Mouse (Mus musculus): ENCODE data around the gene Rpgrip1. TPM values are rescaled to one million over a fixed set of nuclear protein-coding genes. Genes with fewer than 3 reads are reported as not detected.

The Rpgrip1 gene
- polyA plus RNA-seq, 1 experiment, result 0.86 TPM

DNA sequence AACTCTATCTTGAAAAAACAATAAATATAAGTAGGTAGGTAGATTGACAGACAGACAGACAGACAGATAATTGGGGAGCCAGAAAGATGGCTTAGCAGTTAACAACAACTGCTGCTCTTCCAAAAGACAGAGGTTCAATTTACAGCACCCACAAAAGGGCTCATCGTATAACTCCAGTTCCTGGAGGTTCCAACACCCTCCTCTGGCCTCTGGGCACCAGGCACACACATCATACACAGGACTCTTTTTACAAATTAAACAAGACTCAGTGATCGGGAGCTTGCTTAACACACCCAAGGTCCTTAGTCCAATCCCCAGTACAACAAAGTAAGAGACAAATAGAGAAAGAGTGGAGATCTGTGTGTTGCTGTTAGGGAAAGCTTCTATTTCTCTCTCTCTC lies 5.2 kb upstream of the Rpgrip1 start:
- H3K27me3 ChIP-seq (ENCODE audit: control insufficient read depth, insufficient read depth, low read length), result no peaks in the 10 kb centered on the region
- H3K27ac ChIP-seq (ENCODE audit: insufficient read depth, low read depth, low read length), result peak overlapping the region; percentile 52
- H3K4me1 ChIP-seq (ENCODE audit: control insufficient read depth, insufficient read depth, insufficient read length, low read length), result peaks cover 9% of the 10 kb centered on the region
- no peak for TF ChIP-seq CTCF (IDR thresholded peaks at IDR 0.05; ENCODE audit: extremely low read depth, insufficient read length, insufficient replicate concordance, low read depth, low read length)
- TF ChIP-seq POLR2A (IDR thresholded peaks at IDR 0.05; ENCODE audit: low read depth, low read length), result no peak
- H3K4me3 ChIP-seq (ENCODE audit: low read depth, low read length), result no peak overlapping the region
- H3K36me3 ChIP-seq (ENCODE audit: control insufficient read depth, insufficient read depth, low read length), result peaks cover 3% of the 10 kb centered on the region; the same call in 1 of the 2 replicates
- 13% methylated on average over 2 of the region's 2 CpGs for WGBS

DNA sequence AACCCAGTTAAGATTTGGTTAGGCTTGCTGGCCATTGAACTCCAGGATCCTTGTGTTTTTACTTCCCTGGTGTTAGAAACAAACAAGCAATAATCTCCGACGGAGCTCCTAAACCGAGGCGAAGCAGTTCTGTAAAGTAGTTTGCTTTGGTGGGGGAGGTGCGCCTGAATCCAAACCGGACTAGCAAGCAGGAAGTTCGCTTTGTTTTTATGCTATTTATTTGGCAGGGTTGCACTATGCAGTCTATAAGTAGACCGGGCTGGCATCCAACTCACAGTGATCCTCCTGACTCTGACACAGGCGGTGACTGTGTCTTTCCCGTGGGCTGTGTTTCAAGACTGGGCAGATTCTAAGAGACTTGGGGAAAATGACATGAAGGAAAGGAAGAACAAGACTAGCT lies 3.8 kb upstream of the Rpgrip1 start:
- 6% methylated on average over 10 of the region's 10 CpGs for WGBS
- peaks cover 7% of the 10 kb centered on the region for H3K4me1 ChIP-seq (ENCODE audit: control insufficient read depth, insufficient read depth, insufficient read length, low read length)
- peaks cover 1% of the 10 kb centered on the region; the same call in 1 of the 2 replicates for H3K36me3 ChIP-seq (ENCODE audit: control insufficient read depth, insufficient read depth, low read length)
- no peak overlapping the region for H3K4me3 ChIP-seq (ENCODE audit: low read depth, low read length)
- H3K27ac ChIP-seq (ENCODE audit: insufficient read depth, low read depth, low read length), result peak overlapping the region; percentile 83
- no peak for TF ChIP-seq CTCF (IDR thresholded peaks at IDR 0.05; ENCODE audit: extremely low read depth, insufficient read length, insufficient replicate concordance, low read depth, low read length)
- TF ChIP-seq POLR2A (IDR thresholded peaks at IDR 0.05; ENCODE audit: low read depth, low read length), result no peak
- H3K27me3 ChIP-seq (ENCODE audit: control insufficient read depth, insufficient read depth, low read length), result no peaks in the 10 kb centered on the region

DNA sequence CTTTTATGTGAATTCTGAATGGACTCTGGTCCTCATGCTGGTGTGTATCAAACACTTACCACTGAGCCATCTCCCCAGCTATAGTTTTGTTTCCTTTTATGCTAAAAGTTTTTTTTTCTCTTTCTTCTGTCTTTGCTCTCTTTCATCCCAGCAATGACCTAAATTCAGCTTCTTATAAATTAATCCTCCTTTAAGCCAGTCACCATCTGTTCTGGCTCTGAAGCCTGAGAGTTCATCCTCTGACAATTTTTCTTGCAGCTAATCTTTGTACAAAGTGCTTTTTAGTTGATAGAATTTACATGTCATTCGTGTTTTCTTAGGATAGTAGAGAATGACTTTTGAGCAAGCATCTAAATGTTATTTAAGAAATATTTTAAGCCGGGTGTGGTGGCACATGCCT lies 2.5 kb upstream of the Rpgrip1 start:
- 82% methylated on average over 2 of the region's 2 CpGs for WGBS
- TF ChIP-seq CTCF (IDR thresholded peaks at IDR 0.05; ENCODE audit: extremely low read depth, insufficient read length, insufficient replicate concordance, low read depth, low read length) (no peak), POLR2A (IDR thresholded peaks at IDR 0.05; ENCODE audit: low read depth, low read length) (no peak)
- peaks cover 7% of the 10 kb centered on the region; the same call in 1 of the 2 replicates for H3K4me1 ChIP-seq (ENCODE audit: control insufficient read depth, insufficient read depth, insufficient read length, low read length)
- no peak overlapping the region for H3K27ac ChIP-seq (ENCODE audit: insufficient read depth, low read depth, low read length)
- no peak overlapping the region for H3K4me3 ChIP-seq (ENCODE audit: low read depth, low read length)
- no peaks in the 10 kb centered on the region for H3K27me3 ChIP-seq (ENCODE audit: control insufficient read depth, insufficient read depth, low read length)
- no peaks in the 10 kb centered on the region for H3K36me3 ChIP-seq (ENCODE audit: control insufficient read depth, insufficient read depth, low read length)

DNA sequence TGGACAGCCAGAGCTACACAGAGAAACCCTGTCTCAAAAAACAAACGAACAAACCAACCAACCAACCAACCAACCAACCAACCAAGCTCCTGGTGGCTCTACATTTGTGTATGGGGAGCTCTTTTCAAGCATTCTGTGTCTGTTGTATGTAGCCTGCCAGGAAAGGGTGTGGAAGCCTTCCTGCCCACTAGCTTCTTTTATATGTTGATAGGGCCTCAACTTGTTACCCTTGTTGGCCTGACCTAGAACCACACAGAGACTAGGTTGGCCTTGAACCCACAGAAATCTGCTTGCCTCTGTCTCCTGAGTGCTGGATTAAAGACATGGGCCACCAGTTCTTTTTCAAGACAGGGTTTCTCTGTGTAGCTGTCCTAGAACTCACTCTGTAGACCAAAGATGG lies 3.6 kb downstream of the Rpgrip1 start:
- no peaks in the 10 kb centered on the region for H3K27me3 ChIP-seq (ENCODE audit: control insufficient read depth, insufficient read depth, low read length)
- H3K4me1 ChIP-seq (ENCODE audit: control insufficient read depth, insufficient read depth, insufficient read length, low read length), result peaks cover 2% of the 10 kb centered on the region; the same call in 1 of the 2 replicates
- no peaks in the 10 kb centered on the region for H3K36me3 ChIP-seq (ENCODE audit: control insufficient read depth, insufficient read depth, low read length)
- no peak overlapping the region for H3K4me3 ChIP-seq (ENCODE audit: low read depth, low read length)
- WGBS, result 50% methylated on average over 1 of the region's 1 CpGs
- no peak for TF ChIP-seq POLR2A (IDR thresholded peaks at IDR 0.05; ENCODE audit: low read depth, low read length)
- no peak for TF ChIP-seq CTCF (IDR thresholded peaks at IDR 0.05; ENCODE audit: extremely low read depth, insufficient read length, insufficient replicate concordance, low read depth, low read length)
- H3K27ac ChIP-seq (ENCODE audit: insufficient read depth, low read depth, low read length), result no peak overlapping the region

DNA sequence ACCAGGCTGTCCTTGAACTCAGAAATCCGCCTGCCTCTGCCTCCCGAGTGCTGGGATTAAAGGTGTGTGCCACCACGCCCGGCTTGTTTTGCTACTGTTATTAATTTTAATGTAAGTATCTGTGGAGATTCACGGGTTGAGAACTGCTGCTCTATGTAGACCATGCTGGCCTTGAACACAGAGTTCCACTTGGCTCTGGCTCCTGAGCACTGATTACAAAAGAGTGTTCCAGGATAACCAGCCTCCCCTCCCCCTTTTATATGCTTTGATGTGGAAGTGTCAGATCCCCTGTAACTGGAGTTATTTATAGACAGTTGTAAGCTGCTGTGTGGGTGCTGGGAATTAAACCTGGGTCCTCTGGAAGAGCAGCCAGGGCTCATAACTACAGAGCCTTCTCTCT lies 6.7 kb downstream of the Rpgrip1 start:
- H3K4me3 ChIP-seq (ENCODE audit: low read depth, low read length), result no peak overlapping the region
- 87% methylated on average over 5 of the region's 5 CpGs for WGBS
- H3K27me3 ChIP-seq (ENCODE audit: control insufficient read depth, insufficient read depth, low read length), result no peaks in the 10 kb centered on the region
- H3K27ac ChIP-seq (ENCODE audit: insufficient read depth, low read depth, low read length), result no peak overlapping the region
- peaks cover 2% of the 10 kb centered on the region; the same call in 1 of the 2 replicates for H3K4me1 ChIP-seq (ENCODE audit: control insufficient read depth, insufficient read depth, insufficient read length, low read length)
- TF ChIP-seq POLR2A (IDR thresholded peaks at IDR 0.05; ENCODE audit: low read depth, low read length) (no peak), CTCF (IDR thresholded peaks at IDR 0.05; ENCODE audit: extremely low read depth, insufficient read length, insufficient replicate concordance, low read depth, low read length) (no peak)
- H3K36me3 ChIP-seq (ENCODE audit: control insufficient read depth, insufficient read depth, low read length), result no peaks in the 10 kb centered on the region

DNA sequence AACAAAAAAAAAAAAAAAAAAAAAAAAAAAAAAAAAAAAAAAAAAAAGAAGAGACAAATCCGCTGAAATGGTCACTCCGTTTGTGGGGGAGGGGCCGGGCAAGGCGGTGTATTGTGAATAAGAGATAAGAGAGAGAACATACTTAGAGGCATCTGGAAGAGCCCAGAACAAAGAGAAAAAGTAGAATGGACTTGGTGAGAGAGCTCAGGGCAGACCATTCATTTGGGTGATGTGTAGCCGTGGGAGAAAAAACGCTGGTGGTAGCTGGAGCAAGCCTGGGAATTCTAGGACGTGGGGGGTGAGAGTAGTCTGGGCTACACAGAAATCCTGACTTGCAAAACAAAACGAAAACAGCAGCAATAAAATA lies 7.9 kb downstream of the Rpgrip1 start:
- TF ChIP-seq CTCF (IDR thresholded peaks at IDR 0.05; ENCODE audit: extremely low read depth, insufficient read length, insufficient replicate concordance, low read depth, low read length), result no peak
- no peak for TF ChIP-seq POLR2A (IDR thresholded peaks at IDR 0.05; ENCODE audit: low read depth, low read length)
- WGBS, result 22% methylated on average over 8 of the region's 8 CpGs
- Histone ChIP-seq H3K36me3 (ENCODE audit: control insufficient read depth, insufficient read depth, low read length) (no peaks in the 10 kb centered on the region), H3K4me3 (ENCODE audit: low read depth, low read length) (no peak overlapping the region), H3K27ac (ENCODE audit: insufficient read depth, low read depth, low read length) (no peak overlapping the region), H3K27me3 (ENCODE audit: control insufficient read depth, insufficient read depth, low read length) (no peaks in the 10 kb centered on the region), H3K4me1 (ENCODE audit: control insufficient read depth, insufficient read depth, insufficient read length, low read length) (peaks cover 2% of the 10 kb centered on the region; the same call in 1 of the 2 replicates)

DNA sequence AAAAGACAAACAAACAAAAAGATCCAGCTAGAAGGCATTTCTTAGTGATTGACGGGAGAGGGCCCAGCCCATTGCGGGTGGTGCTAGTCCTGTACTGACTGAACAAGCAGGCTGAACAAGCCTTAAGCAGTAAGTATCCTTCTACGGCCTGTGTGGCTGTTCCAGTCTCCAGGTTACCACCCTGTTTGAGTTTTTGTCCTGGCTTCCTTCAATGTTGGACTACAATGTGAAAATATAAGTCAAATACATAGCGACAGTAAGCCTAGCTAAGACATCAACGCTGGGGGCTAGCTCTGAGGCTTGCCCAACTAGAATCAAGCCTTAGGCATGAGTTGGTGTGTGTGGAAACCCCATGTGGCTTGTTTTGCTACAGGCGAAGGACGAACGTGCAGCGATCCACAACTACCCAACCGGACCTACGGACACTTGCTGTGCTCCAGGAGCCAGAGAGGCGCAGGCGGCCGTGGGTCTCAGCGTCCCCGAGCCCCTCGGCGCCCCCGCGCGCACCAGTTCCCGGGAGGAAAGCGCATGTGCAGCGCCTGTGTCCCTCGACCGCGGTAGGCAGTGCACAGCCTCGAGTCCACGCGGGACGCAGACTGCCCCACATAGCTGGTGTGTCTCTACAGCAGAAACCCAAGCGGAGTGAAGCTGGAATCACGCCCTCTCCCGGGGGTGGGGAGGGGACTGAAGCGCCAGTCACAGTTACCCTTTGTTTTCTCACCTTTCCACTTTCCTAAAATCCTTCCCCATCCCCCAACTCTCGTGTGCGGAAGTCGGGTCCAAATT lies 8.5 kb downstream of the Rpgrip1 start:
- Histone ChIP-seq H3K27me3 (ENCODE audit: control insufficient read depth, insufficient read depth, low read length) (no peaks in the 10 kb centered on the region), H3K27ac (ENCODE audit: insufficient read depth, low read depth, low read length) (no peak overlapping the region), H3K4me1 (ENCODE audit: control insufficient read depth, insufficient read depth, insufficient read length, low read length) (peaks cover 2% of the 10 kb centered on the region; the same call in 1 of the 2 replicates), H3K36me3 (ENCODE audit: control insufficient read depth, insufficient read depth, low read length) (no peaks in the 10 kb centered on the region), H3K4me3 (ENCODE audit: low read depth, low read length) (peak overlapping the region; percentile 70)
- 1% methylated on average over 38 of the region's 38 CpGs for WGBS
- TF ChIP-seq CTCF (IDR thresholded peaks at IDR 0.05; ENCODE audit: extremely low read depth, insufficient read length, insufficient replicate concordance, low read depth, low read length) (no peak), POLR2A (IDR thresholded peaks at IDR 0.05; ENCODE audit: low read depth, low read length) (no peak)
